In the genomic region with DNA sequence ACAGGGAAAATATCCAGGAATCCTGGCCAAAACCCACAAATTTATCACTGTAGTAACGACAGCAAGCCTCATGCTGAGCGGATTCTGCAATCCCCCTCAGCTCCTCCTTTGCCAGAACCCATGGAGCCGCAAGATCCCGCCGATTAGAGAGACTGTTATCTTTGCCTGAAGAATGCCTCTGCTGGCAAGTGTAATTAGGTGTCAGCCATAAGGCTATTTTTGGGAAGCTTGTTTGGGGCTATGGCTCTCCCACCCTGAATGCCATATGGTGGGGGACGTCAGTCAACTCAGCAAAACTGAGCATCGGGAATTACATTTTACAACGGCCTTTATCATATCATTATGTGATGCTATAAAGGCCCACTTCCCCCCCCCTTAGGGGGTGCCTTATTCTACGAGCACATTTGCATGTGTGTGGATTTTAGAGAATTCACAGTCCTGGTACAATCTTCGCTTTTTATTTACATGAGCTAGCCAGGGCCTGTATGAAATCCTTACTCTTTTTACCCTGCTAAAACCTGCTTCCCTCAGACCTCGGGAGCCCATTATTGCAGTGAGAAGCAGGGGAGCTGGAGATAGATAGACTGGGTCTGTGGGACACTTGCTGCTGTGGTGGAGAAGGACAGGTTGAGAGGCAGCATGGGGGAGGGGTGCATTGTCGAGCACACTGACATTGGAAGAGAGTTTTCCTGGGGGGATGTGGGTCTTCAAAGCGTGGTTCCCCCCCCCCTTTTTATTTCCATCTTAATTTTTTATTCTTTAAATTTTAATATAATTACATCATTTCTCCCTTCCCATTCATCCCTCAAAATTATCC, we compare ENCODE assay signal across 10 mouse cellular contexts.
A peak's percentile ranks its signal among the peaks of the same experiment; 100 is the strongest.
DNase-seq lines count a peak whose midpoint lies in the region; ATAC-seq and TF ChIP-seq lines count a peak whose summit lies in the region.
"Had no signal": no experiment of that assay in that cellular context is flagged by ENCODE, and none has a peak within 500 bp of the region (broad histone marks: within the 10 kb centered on the region; RNA-seq: fewer than 3 reads in every experiment).

No protein-coding gene starts in this region.

- no peak overlapping the region for H3K4me2 ChIP-seq in limb, embryonic 14.5 days (replicated peaks; ENCODE audit: low read depth, low read length, severe bottlenecking)

- H3K4me3 ChIP-seq in limb, embryonic 14.5 days (replicated peaks; ENCODE audit: low read length) = no peak overlapping the region
- H3K4me3 ChIP-seq: left cerebral cortex, adult 2 months had no signal

- no peaks in the 10 kb centered on the region for H3K9me3 ChIP-seq in limb, embryonic 14.5 days (ENCODE audit: control insufficient read depth, low read length)

- H3K36me3 ChIP-seq in limb, embryonic 14.5 days (ENCODE audit: control insufficient read depth, insufficient read depth, low read length) = no peaks in the 10 kb centered on the region

- peak; percentile 51 for ATAC-seq in limb, embryonic 14.5 days (ENCODE audit: low FRiP score, low read depth)

- H3K27ac ChIP-seq in limb, embryonic 14.5 days (replicated peaks; ENCODE audit: low read depth, low read length) = no peak overlapping the region
- H3K27ac ChIP-seq: left cerebral cortex, adult 2 months had no signal

- WGBS in limb, embryonic 14.5 days = 20% methylated on average over 13 of the region's 13 CpGs

- no peaks in the 10 kb centered on the region for H3K27me3 ChIP-seq in limb, embryonic 14.5 days (ENCODE audit: control insufficient read depth, insufficient read depth, low read length)

- no peak overlapping the region for H3K9ac ChIP-seq in limb, embryonic 14.5 days (ENCODE audit: low read depth, low read length, severe bottlenecking)

- DNase-seq in cerebellum, postnatal 10 days = peak; percentile 75 to 84
- DNase-seq in cerebellum, adult 11-12 months = no peak
- peak; percentile 27 to 60 for DNase-seq in layer of hippocampus, adult 18-20 months (ENCODE audit: low spot score in 2 of 2)
- DNase-seq in layer of hippocampus, adult 9-10 months (ENCODE audit: low spot score) = no peak
- peak; percentile 69 for DNase-seq in brain, embryonic 18.5 days (ENCODE audit: low read depth, low spot score)
- DNase-seq in limb, embryonic 14.5 days (ENCODE audit: low spot score) = peak; percentile 68
- no peak for DNase-seq in B cell, adult 2 months
- no peak for DNase-seq in kidney, adult 8-10 months
- DNase-seq: kidney, adult 2 months had no signal

- H3K4me1 ChIP-seq in limb, embryonic 14.5 days (ENCODE audit: control insufficient read depth, insufficient read depth, low read length) = 0 out of 2 replicates have a peak, but pooled peaks cover 6% of the 10 kb centered on the region

- no peak for TF ChIP-seq POLR2A in limb, embryonic 14.5 days (IDR thresholded peaks at IDR 0.05; ENCODE audit: borderline replicate concordance, extremely low read depth, insufficient read depth, insufficient read length)

Comparison
In these comparisons a context has a peak if more than half of its experiments do, and no peak if none do; other contexts are left out.
1. DNase-seq: peak in cerebellum, postnatal 10 days (2 of 2), layer of hippocampus, adult 18-20 months (2 of 2), brain, embryonic 18.5 days (single experiment) and limb, embryonic 14.5 days (single experiment); none in cerebellum, adult 11-12 months (single experiment), layer of hippocampus, adult 9-10 months (single experiment), B cell, adult 2 months (0 of 2) and kidney, adult 8-10 months (0 of 2).